Mouse (Mus musculus) erythroid progenitor cell, adult 5-6 weeks (primary cell): ENCODE measurements around the gene Cd8a. TPM values are rescaled to one million over a fixed set of nuclear protein-coding genes. Genes with fewer than 3 reads are reported as not detected.

Source experiments
- ATAC-seq: replicated peaks from 2 replicates; pipeline ENCODE4 v1.8.0; 2016; ENCODE audit warnings: moderate number of reproducible peaks, mild to moderate bottlenecking, moderate TSS enrichment, inconsistent platforms; ENCODE audit not compliant: poor library complexity, low FRiP score, severe bottlenecking
- total RNA-seq, 2 experiments: library from RNA; stranded (forward) in 1 of 2; stranded (reverse) in 1 of 2; fragments of 150-400 nt in 1 of 2; fragments of 186-747, 209-891 nt in 1 of 2; gene quantifications; 2 replicates each; pipeline versions ENCODE4 v1.2.3 to v1.2.4; 2015 to 2017; ENCODE audit warnings: low replicate concordance in 2 of 2

Gene Cd8a
- total RNA-seq, 2 experiments from 2014 or later: not detected

GRCm38 (mm10) chr6:71363995-71364394, 9.2 kb upstream of the Cd8a start:
- no peak for ATAC-seq

- no peak for ATAC-seq
These were observed 3.8 kb upstream of the Cd8a start for GRCm38 (mm10) chr6:71369416-71369815.

- no peak for ATAC-seq
These were observed 2.1 kb upstream of the Cd8a start for GRCm38 (mm10) chr6:71371085-71371605.

- ATAC-seq: no peak
These were observed 1.0 kb upstream of the Cd8a start for GRCm38 (mm10) chr6:71372041-71372720.

GRCm38 (mm10) chr6:71374311-71374829, 1.1 kb downstream of the Cd8a start:
- ATAC-seq: no peak

GRCm38 (mm10) chr6:71374921-71375320, 1.7 kb downstream of the Cd8a start:
- no peak for ATAC-seq

GRCm38 (mm10) chr6:71376711-71377110, 3.5 kb downstream of the Cd8a start:
- no peak for ATAC-seq

GRCm38 (mm10) chr6:71381654-71382053, 8.4 kb downstream of the Cd8a start:
- ATAC-seq: no peak

GRCm38 (mm10) chr6:71390496-71390895, 17.3 kb downstream of the Cd8a start:
- ATAC-seq: no peak

GRCm38 (mm10) chr6:71396016-71396415, 22.8 kb downstream of the Cd8a start:
- ATAC-seq: no peak

- ATAC-seq: no peak
These were observed 23.5 kb downstream of the Cd8a start for GRCm38 (mm10) chr6:71396761-71397160.

GRCm38 (mm10) chr6:71398829-71399609, 25.8 kb downstream of the Cd8a start:
- ATAC-seq: peak; percentile 54; the same call in 1 of the 2 replicates

GRCm38 (mm10) chr6:71414624-71415023, 41.4 kb downstream of the Cd8a start:
- no peak for ATAC-seq

GRCm38 (mm10) chr6:71415446-71415845, 42.2 kb downstream of the Cd8a start:
- no peak for ATAC-seq

- no peak for ATAC-seq
These were observed 45.6 kb downstream of the Cd8a start for GRCm38 (mm10) chr6:71418874-71419273.

- ATAC-seq: no peak
These were observed 47.6 kb downstream of the Cd8a start for GRCm38 (mm10) chr6:71420848-71421247.

GRCm38 (mm10) chr6:71422162-71422561, 48.9 kb downstream of the Cd8a start:
- ATAC-seq: no peak

- ATAC-seq: no peak
These were observed 49.9 kb downstream of the Cd8a start for GRCm38 (mm10) chr6:71423116-71423515.

GRCm38 (mm10) chr6:71425681-71426080, 52.5 kb downstream of the Cd8a start:
- ATAC-seq: no peak

GRCm38 (mm10) chr6:71427996-71428725, 54.9 kb downstream of the Cd8a start:
- ATAC-seq: no peak
